Mouse (Mus musculus) forebrain, postnatal 0 days (tissue): ENCODE measurements around the gene Stx8. TPM values are rescaled to one million over a fixed set of nuclear protein-coding genes. Genes with fewer than 3 reads are reported as not detected.

Experiments
- ATAC-seq: fragments of 200-750 bp; cut with Nextera tagmentation; 2 replicates; pipeline ENCODE4 v1.8.0; 2017; ENCODE audit warnings: mild to moderate bottlenecking, moderate library complexity
- DNase-seq: peaks from one replicate; pipeline ENCODE4 v3.0.0-alpha.2; 2015
- H3K27ac ChIP-seq: fragments of 300-500 bp; sonication (generic); 2 replicates; pipeline ENCODE4 v1.5.1; 2014; ENCODE audit warnings: low read depth, mild to moderate bottlenecking, antibody characterized with exemption, low read length, moderate library complexity, mixed read lengths
- H3K27me3 ChIP-seq: fragments of 300-500 bp; sonication (generic); 2 replicates; pipeline ENCODE4 v1.6.1; 2014; ENCODE audit warnings: mild to moderate bottlenecking, low read length, mixed read lengths; ENCODE audit not compliant: insufficient read depth
- H3K36me3 ChIP-seq: fragments of 300-500 bp; sonication (generic); 2 replicates; pipeline ENCODE4 v1.6.1; 2014; ENCODE audit warnings: mild to moderate bottlenecking, moderate library complexity; ENCODE audit not compliant: insufficient read depth
- H3K4me1 ChIP-seq: fragments of 300-500 bp; sonication (generic); 2 replicates; pipeline ENCODE4 v1.6.1; 2014; ENCODE audit warnings: antibody characterized with exemption; ENCODE audit not compliant: insufficient read depth
- H3K4me2 ChIP-seq: fragments of 300-500 bp; sonication (generic); 2 replicates; pipeline ENCODE4 v1.6.1; 2014; ENCODE audit warnings: low read depth, mild to moderate bottlenecking, moderate library complexity
- H3K4me3 ChIP-seq: fragments of 300-500 bp; sonication (generic); 2 replicates; pipeline ENCODE4 v1.5.1; 2014; ENCODE audit warnings: low read depth, low read length, mixed read lengths
- H3K9ac ChIP-seq: fragments of 300-500 bp; sonication (generic); 2 replicates; pipeline ENCODE4 v1.6.1; 2014; ENCODE audit warnings: mild to moderate bottlenecking
- H3K9me3 ChIP-seq: fragments of 300-500 bp; sonication (generic); 2 replicates; pipeline ENCODE4 v1.6.1; 2016; ENCODE audit warnings: low read length
- CTCF ChIP-seq: sonication (generic); IDR thresholded peaks from 2 replicates; pipeline ENCODE4 v1.5.1; 2016; ENCODE audit warnings: antibody characterized with exemption, control low read depth, low read depth
- WGBS: fragments of 180-500 bp; shearing (Covaris S2); extraction: QIAGEN DNeasy Blood & Tissue Kit; methylation state at CpG from one replicate; pipeline ENCODE4 v1.1.7; 2014; 5-methylcytosine and 5-hydroxymethylcytosine counted together
- polyA plus RNA-seq: library from polyadenylated mRNA; unstranded; fragments of >200 nt; fragmentation: Nextera tagmentation; extraction: Ambion mirVana; gene quantifications from 2 replicates; pipeline ENCODE4 v1.2.1, GENCODE M21; 2015
- total RNA-seq: library from RNA; depleted of rRNA; stranded (reverse); fragments of >200 nt; gene quantifications from 2 replicates; pipeline ENCODE4 v1.2.3, GENCODE M21; 2014

The Stx8 gene
- total and polyA plus RNA-seq, 2 experiments from 2014 or later: 11.1 to 67.8 TPM

DNA sequence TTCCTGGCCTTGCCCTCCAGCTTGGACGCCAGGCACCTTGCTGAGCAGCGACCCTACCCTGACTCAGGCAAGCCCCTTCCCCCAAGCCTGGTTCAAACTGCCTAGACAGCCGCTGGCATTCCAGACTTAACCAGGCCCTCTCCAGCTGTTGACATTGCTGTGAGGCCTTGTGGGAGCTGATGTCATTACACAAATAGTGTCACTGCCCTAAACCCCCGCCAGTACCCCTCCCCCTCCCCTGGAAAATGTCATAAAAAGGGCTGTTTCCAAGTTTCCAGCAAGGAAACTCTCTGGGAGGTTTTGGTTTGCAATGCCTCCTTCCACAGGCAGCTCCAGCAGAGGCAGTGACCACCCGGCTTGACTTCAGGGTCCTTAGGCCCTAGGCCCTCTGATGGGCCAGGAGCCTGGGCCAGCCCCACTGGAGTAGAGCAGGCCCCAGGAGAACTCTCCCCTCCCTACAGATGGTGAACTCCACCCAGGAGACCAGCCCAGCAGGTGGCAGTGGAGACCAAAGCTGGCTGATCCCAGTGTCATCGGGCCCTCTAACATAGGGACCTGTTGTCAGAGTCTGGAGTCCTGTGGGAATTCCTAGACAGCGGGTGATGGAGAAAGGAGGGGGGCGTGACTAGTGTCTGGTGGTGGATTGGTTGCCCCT lies 246.1 kb downstream of the Stx8 start:
- no peak overlapping the region for H3K4me2 ChIP-seq
- H3K4me1 ChIP-seq: peaks cover 17% of the 10 kb centered on the region; the same call in 1 of the 2 replicates
- H3K27me3 ChIP-seq: no peaks in the 10 kb centered on the region
- TF ChIP-seq CTCF: peak; percentile 57
- no peaks in the 10 kb centered on the region for H3K9me3 ChIP-seq
- ATAC-seq (no peak), DNase-seq (no peak)
- H3K27ac ChIP-seq: no peak overlapping the region
- 62% methylated on average over 8 of the region's 8 CpGs for WGBS
- H3K36me3 ChIP-seq: no peaks in the 10 kb centered on the region
- H3K4me3 ChIP-seq: no peak overlapping the region
- no peak overlapping the region for H3K9ac ChIP-seq

DNA sequence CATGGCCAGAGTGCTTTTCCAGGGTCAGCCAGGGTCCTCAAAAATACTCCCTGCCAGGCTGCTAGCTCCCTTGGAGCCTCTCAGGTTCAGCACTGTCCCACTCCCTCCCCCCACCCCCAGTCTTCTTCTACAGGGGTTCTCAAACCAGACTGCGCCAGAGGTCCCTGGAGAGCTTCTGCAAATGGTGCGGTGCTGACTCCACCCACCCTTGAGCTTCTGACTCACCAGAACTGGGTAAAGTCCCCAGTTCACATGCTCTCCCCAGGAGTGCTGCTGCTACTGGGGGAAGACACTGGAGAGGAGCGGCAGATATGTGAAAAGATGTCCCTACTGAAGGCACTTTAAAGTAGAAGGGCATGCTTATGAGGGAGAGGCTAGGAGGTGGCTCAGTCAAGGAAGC lies 247.9 kb downstream of the Stx8 start:
- ATAC-seq: no peak
- Histone ChIP-seq H3K4me2 (no peak overlapping the region), H3K4me3 (no peak overlapping the region), H3K27ac (no peak overlapping the region), H3K9ac (no peak overlapping the region), H3K36me3 (no peaks in the 10 kb centered on the region), H3K9me3 (no peaks in the 10 kb centered on the region), H3K27me3 (no peaks in the 10 kb centered on the region), H3K4me1 (peaks cover 17% of the 10 kb centered on the region; the same call in 1 of the 2 replicates)
- TF ChIP-seq CTCF: no peak
- 85% methylated on average over 3 of the region's 3 CpGs for WGBS
- DNase-seq: no peak

DNA sequence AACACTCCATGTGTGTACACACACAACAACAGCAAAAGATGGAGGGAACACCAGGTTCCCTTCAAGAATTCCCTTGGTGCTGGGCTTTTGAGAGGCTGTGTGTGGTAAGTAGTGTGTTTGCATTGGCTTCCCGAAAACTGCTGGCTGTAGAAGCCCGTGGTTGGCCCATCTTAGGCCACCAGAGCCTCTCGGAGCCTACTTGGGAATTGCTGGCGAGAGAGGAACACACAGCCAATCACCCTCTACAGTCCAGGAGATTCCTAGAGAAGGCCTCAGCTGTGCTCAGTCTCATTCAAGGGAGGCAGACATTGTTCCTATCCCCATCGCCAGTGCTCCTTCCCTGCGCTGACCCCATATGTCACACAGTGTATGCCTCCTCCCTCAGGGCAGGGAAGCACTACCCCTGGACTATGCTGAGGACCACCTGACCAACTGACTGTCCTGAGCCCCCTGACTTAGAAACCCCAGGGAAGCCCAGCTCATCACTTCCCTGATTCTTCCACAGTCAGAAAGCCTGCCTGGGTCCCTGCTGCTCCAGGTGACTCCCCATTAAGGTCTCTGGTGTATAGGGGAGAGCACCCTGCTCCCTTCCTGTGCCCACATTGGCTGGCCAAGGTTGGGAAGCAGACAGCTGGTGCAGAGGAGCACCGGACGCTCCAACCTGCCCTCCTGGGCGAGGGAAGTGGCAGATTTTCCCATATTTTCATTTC lies 248.7 kb downstream of the Stx8 start:
- no peak overlapping the region for H3K4me2 ChIP-seq
- peaks cover 17% of the 10 kb centered on the region; the same call in 1 of the 2 replicates for H3K4me1 ChIP-seq
- no peak overlapping the region; the same call in 1 of the 2 replicates for H3K9ac ChIP-seq
- no peaks in the 10 kb centered on the region for H3K27me3 ChIP-seq
- TF ChIP-seq CTCF: no peak
- H3K27ac ChIP-seq: peak overlapping the region; percentile 67; the same call in 1 of the 2 replicates
- ATAC-seq (no peak), DNase-seq (no peak)
- H3K4me3 ChIP-seq: no peak overlapping the region
- H3K9me3 ChIP-seq: no peaks in the 10 kb centered on the region
- H3K36me3 ChIP-seq: no peaks in the 10 kb centered on the region
- 54% methylated on average over 9 of the region's 9 CpGs for WGBS

DNA sequence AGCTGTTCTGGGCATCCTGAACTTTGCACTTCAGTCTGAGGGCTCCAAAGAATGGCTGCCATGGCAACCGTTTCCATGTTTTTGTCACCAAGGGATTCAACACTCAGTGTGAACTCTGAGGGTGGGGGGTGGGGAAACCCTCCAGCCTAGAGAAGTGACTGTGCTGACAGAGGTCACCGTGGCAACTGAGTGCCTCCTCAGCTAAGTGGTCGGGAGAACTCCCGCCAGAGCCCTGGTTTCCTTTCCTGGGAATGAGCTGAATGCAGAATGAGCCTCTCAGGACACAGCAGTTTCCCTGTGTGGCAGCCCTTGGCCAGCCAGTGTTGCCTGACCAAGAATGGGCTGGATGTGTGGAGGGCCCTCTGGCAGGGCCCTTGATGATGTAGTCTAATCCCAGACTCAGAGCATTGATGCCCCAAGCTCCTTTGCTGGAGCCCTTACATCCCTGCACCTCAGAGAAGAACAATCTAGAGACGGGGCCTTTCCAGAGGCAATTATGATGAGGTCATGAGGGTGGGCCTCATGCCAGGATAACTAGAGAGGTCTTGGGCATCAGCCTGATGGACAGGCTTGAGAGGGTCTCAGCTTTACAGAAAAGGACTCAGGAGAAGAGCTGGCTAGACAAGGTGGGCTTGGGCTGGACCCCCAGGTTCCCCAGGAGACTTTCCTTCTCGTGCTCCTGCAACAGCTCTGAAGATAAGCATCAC lies 249.4 kb downstream of the Stx8 start:
- Histone ChIP-seq H3K36me3 (no peaks in the 10 kb centered on the region), H3K4me1 (peaks cover 17% of the 10 kb centered on the region; the same call in 1 of the 2 replicates), H3K27ac (peak overlapping the region; percentile 67), H3K4me3 (no peak overlapping the region), H3K4me2 (no peak overlapping the region), H3K9me3 (no peaks in the 10 kb centered on the region), H3K27me3 (no peaks in the 10 kb centered on the region), H3K9ac (no peak overlapping the region)
- ATAC-seq (peak; percentile 85), DNase-seq (peak; percentile 77)
- 14% methylated on average over 6 of the region's 6 CpGs for WGBS
- no peak for TF ChIP-seq CTCF

- Histone ChIP-seq H3K9ac (no peak overlapping the region), H3K9me3 (no peaks in the 10 kb centered on the region), H3K4me2 (no peak overlapping the region), H3K27ac (peak overlapping the region; percentile 67; the same call in 1 of the 2 replicates), H3K4me1 (peaks cover 17% of the 10 kb centered on the region; the same call in 1 of the 2 replicates), H3K36me3 (no peaks in the 10 kb centered on the region), H3K4me3 (no peak overlapping the region), H3K27me3 (no peaks in the 10 kb centered on the region)
- no peak for TF ChIP-seq CTCF
- WGBS: 39% methylated on average over 11 of the region's 11 CpGs
- ATAC-seq: peak; percentile 47; the same call in 1 of the 2 replicates
- no peak for DNase-seq
Observed at GRCm38 (mm10) chr11:68216041-68216440, 250.0 kb downstream of the Stx8 start.

GRCm38 (mm10) chr11:68220733-68221132 lies 254.7 kb downstream of the Stx8 start:
- DNase-seq (no peak), ATAC-seq (no peak)
- no peaks in the 10 kb centered on the region for H3K9me3 ChIP-seq
- peaks cover 5% of the 10 kb centered on the region; the same call in 1 of the 2 replicates for H3K4me1 ChIP-seq
- no peaks in the 10 kb centered on the region for H3K27me3 ChIP-seq
- no peaks in the 10 kb centered on the region for H3K36me3 ChIP-seq
- H3K4me2 ChIP-seq: no peak overlapping the region
- WGBS: 95% methylated on average over 4 of the region's 4 CpGs
- no peak for TF ChIP-seq CTCF
- no peak overlapping the region for H3K27ac ChIP-seq
- H3K4me3 ChIP-seq: no peak overlapping the region
- H3K9ac ChIP-seq: no peak overlapping the region
